Mouse (Mus musculus) thymus, adult 2 months (tissue): ENCODE measurements at regions not wholly inside any gene's neighbourhood (a gene's known extent, or its start where the extent isn't known, plus 50 kb on each side); places are given as distances from the start of the nearest gene placed in this dataset.

Experiments used
- DNase-seq: peaks from one replicate; pipeline ENCODE4 v3.0.0; 2021
- H3K27ac ChIP-seq: fragments of 200-500 bp; 2 replicates; pipeline ENCODE4 v1.5.1; 2012; ENCODE audit warnings: low read length, control low read depth; ENCODE audit not compliant: control insufficient read depth, insufficient read depth
- H3K27me3 ChIP-seq: fragments of 200-500 bp; 2 replicates; pipeline ENCODE4 v1.6.1; 2012; ENCODE audit warnings: mild to moderate bottlenecking, low read length, moderate library complexity, mixed read lengths; ENCODE audit not compliant: control insufficient read depth, insufficient read depth
- H3K36me3 ChIP-seq: fragments of 200-500 bp; 2 replicates; pipeline ENCODE4 v1.6.1; 2012; ENCODE audit warnings: mild to moderate bottlenecking, low read length, moderate library complexity; ENCODE audit not compliant: control insufficient read depth, insufficient read depth
- H3K4me1 ChIP-seq: fragments of 200-500 bp; replicated peaks from 2 replicates; pipeline ENCODE4 v1.6.1; 2012; ENCODE audit warnings: low read length; ENCODE audit not compliant: control insufficient read depth, insufficient read depth
- H3K4me3 ChIP-seq: fragments of 200-500 bp; 2 replicates; pipeline ENCODE4 v1.5.1; 2012; ENCODE audit warnings: mild to moderate bottlenecking, low read length, control low read depth, moderate library complexity; ENCODE audit not compliant: control insufficient read depth, insufficient read depth
- CTCF ChIP-seq: fragments of 200-500 bp; IDR thresholded peaks from 2 replicates; pipeline ENCODE4 v1.5.1; 2012; ENCODE audit warnings: mild to moderate bottlenecking, control low read depth, low read length, moderate library complexity, borderline replicate concordance; ENCODE audit not compliant: control insufficient read depth, poor library complexity, insufficient read depth; ENCODE audit errors: extremely low read depth
- POLR2A ChIP-seq: fragments of 200-500 bp; IDR thresholded peaks from 2 replicates; pipeline ENCODE4 v1.6.1; 2012; ENCODE audit warnings: mild to moderate bottlenecking, low read length, control low read depth, moderate library complexity; ENCODE audit not compliant: control insufficient read depth, poor library complexity, insufficient read depth; ENCODE audit errors: extremely low read depth
- WGBS: fragments of 180-500 bp; shearing (Covaris S2); methylation state at CpG from one replicate; pipeline ENCODE4 v1.1.7; 2018; 5-methylcytosine and 5-hydroxymethylcytosine counted together

GRCm38 (mm10) chr7:67852859-67853258 lies 93.3 kb upstream of the Synm start:
- WGBS = 97% methylated on average over 3 of the region's 3 CpGs
- Histone ChIP-seq H3K27ac (no peak overlapping the region), H3K4me1 (no peaks in the 10 kb centered on the region), H3K36me3 (no peaks in the 10 kb centered on the region), H3K4me3 (no peak overlapping the region), H3K27me3 (no peaks in the 10 kb centered on the region; the same call in 1 of the 2 replicates)
- TF ChIP-seq POLR2A (no peak), CTCF (no peak)
- DNase-seq = no peak

GRCm38 (mm10) chr7:67849509-67849862 lies 89.9 kb upstream of the Synm start:
- Histone ChIP-seq H3K36me3 (no peaks in the 10 kb centered on the region), H3K4me1 (no peaks in the 10 kb centered on the region), H3K27me3 (no peaks in the 10 kb centered on the region; the same call in 1 of the 2 replicates), H3K4me3 (no peak overlapping the region), H3K27ac (no peak overlapping the region)
- TF ChIP-seq POLR2A (no peak), CTCF (no peak)
- DNase-seq = no peak
- 53% methylated on average over 7 of the region's 7 CpGs for WGBS

DNA sequence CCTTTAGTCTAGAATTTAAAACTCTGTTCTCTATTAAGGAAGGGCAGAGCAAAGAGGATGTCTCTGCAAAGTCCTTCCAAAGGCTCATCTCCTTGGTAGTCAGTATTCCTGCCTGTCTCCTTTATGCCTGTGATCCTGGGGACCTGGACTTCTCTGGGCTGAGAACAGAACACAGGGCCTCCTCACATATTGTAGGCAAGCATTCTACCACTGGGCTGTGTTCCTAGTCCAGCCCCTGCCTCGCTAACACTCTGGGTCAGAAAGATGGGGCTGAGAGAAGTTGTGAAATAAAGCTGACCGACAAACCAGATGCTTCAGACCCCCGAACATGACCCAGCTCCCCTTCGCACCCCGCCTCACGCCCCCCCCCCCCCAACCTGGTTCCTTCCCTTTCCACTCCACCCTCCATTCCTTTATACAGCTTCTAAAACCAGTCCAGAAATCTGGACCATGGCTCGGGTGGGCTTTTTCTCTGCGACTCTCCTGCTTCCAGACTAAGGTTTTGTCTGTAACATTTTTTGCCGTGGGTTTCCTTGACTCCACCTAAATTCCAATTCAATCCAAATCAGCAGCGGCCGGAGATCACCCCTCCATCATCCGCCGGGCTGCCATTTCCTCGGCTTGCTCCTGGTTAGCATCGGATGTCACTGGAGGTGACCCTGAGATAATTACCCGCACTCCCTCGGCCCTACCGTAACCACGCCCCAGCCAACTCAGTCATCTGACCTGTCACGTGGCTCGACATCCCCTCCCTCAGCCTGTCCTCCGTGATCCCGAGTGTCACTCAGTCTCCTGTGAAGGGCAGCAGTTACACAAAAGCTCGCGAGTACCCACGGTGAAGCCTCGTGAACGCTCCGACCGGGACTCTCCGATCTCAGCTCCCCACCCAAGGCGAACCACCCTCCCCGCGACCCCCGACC lies 89.3 kb upstream of the Synm start:
- TF ChIP-seq POLR2A (no peak), CTCF (no peak)

GRCm38 (mm10) chr7:67846796-67847195 lies 87.3 kb upstream of the Synm start:
- peaks cover 4% of the 10 kb centered on the region; the same call in 1 of the 2 replicates for H3K4me1 ChIP-seq
- H3K4me3 ChIP-seq = no peak overlapping the region
- no peak for DNase-seq
- TF ChIP-seq CTCF (no peak), POLR2A (no peak)
- H3K36me3 ChIP-seq = no peaks in the 10 kb centered on the region
- H3K27ac ChIP-seq = no peak overlapping the region
- 71% methylated on average over 8 of the region's 8 CpGs for WGBS
- H3K27me3 ChIP-seq = no peaks in the 10 kb centered on the region; the same call in 1 of the 2 replicates

More for the DNA sequence above, 89.3 kb upstream of the Synm start:
- WGBS = 16% methylated on average over 35 of the region's 35 CpGs
- Histone ChIP-seq H3K27me3 (no peaks in the 10 kb centered on the region; the same call in 1 of the 2 replicates), H3K27ac (no peak overlapping the region), H3K4me3 (no peak overlapping the region), H3K36me3 (no peaks in the 10 kb centered on the region), H3K4me1 (peaks cover 3% of the 10 kb centered on the region; the same call in 1 of the 2 replicates)
- no peak for DNase-seq

- Histone ChIP-seq H3K4me1 (no peaks in the 10 kb centered on the region), H3K36me3 (no peaks in the 10 kb centered on the region), H3K27ac (no peak overlapping the region), H3K4me3 (no peak overlapping the region), H3K27me3 (no peaks in the 10 kb centered on the region)
- 82% methylated on average over 5 of the region's 5 CpGs for WGBS
- TF ChIP-seq POLR2A (no peak), CTCF (no peak)
- DNase-seq = no peak
These were observed 77.4 kb upstream of the Synm start for GRCm38 (mm10) chr7:67836984-67837383.

DNA sequence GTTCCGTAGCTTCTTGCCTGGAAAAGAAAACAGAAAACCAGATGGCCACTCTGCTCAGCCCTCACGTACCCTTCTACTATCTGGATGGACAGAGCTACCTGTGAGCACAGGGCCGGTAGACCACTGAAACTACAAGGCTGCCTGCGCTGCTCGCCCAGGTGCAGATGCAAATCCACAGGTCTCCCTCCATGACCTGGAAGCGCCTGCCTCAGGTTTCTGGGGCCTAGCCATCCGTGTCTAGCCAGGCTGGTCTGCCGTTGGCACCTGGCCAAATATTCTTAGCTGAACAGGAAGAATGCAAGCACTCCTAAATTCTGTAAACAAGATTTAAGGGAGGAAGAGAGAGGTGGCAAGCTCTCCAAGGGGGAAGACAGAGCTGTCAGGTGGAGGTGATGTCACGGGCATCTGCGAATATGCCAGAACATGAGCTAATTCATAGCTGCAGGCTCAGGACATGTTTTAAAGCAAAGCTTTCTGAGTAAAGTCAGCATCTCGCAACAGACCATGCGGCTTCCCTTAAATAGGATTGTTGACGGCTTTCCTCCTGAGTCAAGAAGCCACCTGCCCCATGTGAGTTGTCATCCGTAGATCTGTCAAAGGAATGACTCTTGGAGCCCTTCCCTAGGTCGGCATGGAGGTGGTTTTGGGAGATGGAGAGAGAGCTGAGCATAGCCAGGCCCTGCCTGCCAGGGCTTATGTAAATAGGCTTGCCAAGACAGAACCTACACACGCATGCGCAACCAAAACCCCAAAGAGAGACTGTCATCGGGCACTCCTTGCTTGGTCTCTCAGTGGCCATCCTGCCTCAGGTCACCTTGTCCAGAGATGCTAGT lies 76.8 kb upstream of the Synm start:
- no peak overlapping the region for H3K27ac ChIP-seq
- H3K4me3 ChIP-seq = no peak overlapping the region
- H3K4me1 ChIP-seq = no peaks in the 10 kb centered on the region
- WGBS = 87% methylated on average over 18 of the region's 18 CpGs
- no peak for DNase-seq
- no peaks in the 10 kb centered on the region for H3K27me3 ChIP-seq
- H3K36me3 ChIP-seq = no peaks in the 10 kb centered on the region
- no peak for TF ChIP-seq CTCF
- no peak for TF ChIP-seq POLR2A
